8 mouse cellular contexts compared by ENCODE assay signal in genomic region chr4:62519849-62520233, GRCm38 (mm10). TPM values are rescaled to one million over a fixed set of nuclear protein-coding genes. Genes with fewer than 3 reads are reported as not detected.
A peak's percentile ranks its signal among the peaks of the same experiment; 100 is the strongest.
DNase-seq lines count a peak whose midpoint lies in the region; ATAC-seq lines count a peak whose summit lies in the region.

Gene Alad, minus strand, starts transcription at chr4:62519918.

- peak within 1 kb of the TSS; percentile 54 for H3K4me3 ChIP-seq in embryonic facial prominence, embryonic 11.5 days (ENCODE audit: low read depth, low read length)
- H3K4me3 ChIP-seq in limb, embryonic 12.5 days (replicated peaks): peak within 1 kb of the TSS; percentile 73
- peak within 1 kb of the TSS; percentile 74 for H3K4me3 ChIP-seq in midbrain, embryonic 14.5 days (replicated peaks; ENCODE audit: low read depth, low read length)

- peak within 1 kb of the TSS; percentile 29 for H3K27ac ChIP-seq in embryonic facial prominence, embryonic 11.5 days (replicated peaks; ENCODE audit: low read depth, low read length)
- H3K27ac ChIP-seq in limb, embryonic 12.5 days: peak within 1 kb of the TSS; percentile 89
- peak within 1 kb of the TSS; percentile 76 for H3K27ac ChIP-seq in midbrain, embryonic 14.5 days (replicated peaks; ENCODE audit: low read depth, low read length)

- 0% methylated on average over 37 of the region's 37 CpGs for WGBS in embryonic facial prominence, embryonic 11.5 days
- under 1% methylated on average over 37 of the region's 37 CpGs for WGBS in limb, embryonic 12.5 days
- WGBS in midbrain, embryonic 14.5 days: under 1% methylated on average over 37 of the region's 37 CpGs

- no peaks in the 10 kb centered on the region for H3K27me3 ChIP-seq in embryonic facial prominence, embryonic 11.5 days (ENCODE audit: control insufficient read depth, insufficient read depth, low read length)
- H3K27me3 ChIP-seq in limb, embryonic 12.5 days: no peaks in the 10 kb centered on the region
- no peaks in the 10 kb centered on the region for H3K27me3 ChIP-seq in midbrain, embryonic 14.5 days (ENCODE audit: control insufficient read depth, insufficient read depth, low read length)

- peaks cover 6% of the 10 kb centered on the region for H3K4me1 ChIP-seq in embryonic facial prominence, embryonic 11.5 days (ENCODE audit: control insufficient read depth, insufficient read depth, low read length)
- peaks cover 45% of the 10 kb centered on the region for H3K4me1 ChIP-seq in limb, embryonic 12.5 days (replicated peaks)
- H3K4me1 ChIP-seq in midbrain, embryonic 14.5 days (ENCODE audit: control insufficient read depth, insufficient read depth, low read length): peaks cover 25% of the 10 kb centered on the region

- peak; percentile 95 for DNase-seq in 3T3-L1 (ENCODE audit: low read depth, low spot score)
- peak; percentile 94 for DNase-seq in adrenal gland, postnatal 25 days
- DNase-seq in embryonic facial prominence, embryonic 11.5 days (ENCODE audit: low spot score): peak; percentile 89
- peak; percentile 96 for DNase-seq in kidney, adult 11 months
- peak; percentile 91 for DNase-seq in midbrain, embryonic 14.5 days
- peak; percentile 80 for DNase-seq in spleen, adult 12 weeks (ENCODE audit: low spot score)

- no peaks in the 10 kb centered on the region for H3K36me3 ChIP-seq in embryonic facial prominence, embryonic 11.5 days (replicated peaks; ENCODE audit: control insufficient read depth, insufficient read depth, low read depth, low read length)
- H3K36me3 ChIP-seq in limb, embryonic 12.5 days: peaks cover 18% of the 10 kb centered on the region; the same call in 1 of the 2 replicates
- H3K36me3 ChIP-seq in midbrain, embryonic 14.5 days (ENCODE audit: control insufficient read depth, insufficient read depth, low read length): no peaks in the 10 kb centered on the region

- ATAC-seq in embryonic facial prominence, embryonic 11.5 days (replicated peaks; ENCODE audit: insufficient number of reproducible peaks, low FRiP score, low TSS enrichment, low read depth): peak; percentile 87
- peak; percentile 77 for ATAC-seq in granulocyte monocyte progenitor cell, adult 5-6 weeks (replicated peaks; ENCODE audit: poor library complexity, severe bottlenecking)
- ATAC-seq in limb, embryonic 12.5 days (ENCODE audit: insufficient number of reproducible peaks, insufficient read depth, low FRiP score, low TSS enrichment, low read depth): peak; percentile 79
- ATAC-seq in midbrain, embryonic 14.5 days (ENCODE audit: low FRiP score, low TSS enrichment): peak; percentile 87

- no peaks in the 10 kb centered on the region for H3K9me3 ChIP-seq in embryonic facial prominence, embryonic 11.5 days (replicated peaks; ENCODE audit: control insufficient read depth, low read length)
- H3K9me3 ChIP-seq in limb, embryonic 12.5 days: no peaks in the 10 kb centered on the region
- no peaks in the 10 kb centered on the region for H3K9me3 ChIP-seq in midbrain, embryonic 14.5 days (ENCODE audit: control insufficient read depth, low read length)

- peak within 1 kb of the TSS; percentile 59 for H3K9ac ChIP-seq in embryonic facial prominence, embryonic 11.5 days (replicated peaks; ENCODE audit: low read length)
- peak within 1 kb of the TSS; percentile 78 for H3K9ac ChIP-seq in limb, embryonic 12.5 days (replicated peaks)
- H3K9ac ChIP-seq in midbrain, embryonic 14.5 days (replicated peaks; ENCODE audit: low read length): peak within 1 kb of the TSS; percentile 79

- peak within 1 kb of the TSS; percentile 49 for H3K4me2 ChIP-seq in embryonic facial prominence, embryonic 11.5 days (ENCODE audit: low read depth, low read length)
- peak within 1 kb of the TSS; percentile 68 for H3K4me2 ChIP-seq in limb, embryonic 12.5 days
- H3K4me2 ChIP-seq in midbrain, embryonic 14.5 days (ENCODE audit: low read length): peak within 1 kb of the TSS; percentile 68

RNA-seq across cellular contexts. Expression of gene Alad, which starts in this region (rescaled TPM):
- 78.1 and 97.7 TPM in 2 replicates for total RNA-seq in adrenal gland, postnatal 25 days (2021)
- polyA plus RNA-seq in embryonic facial prominence, embryonic 11.5 days (2014; fragmentation: Nextera tagmentation; extraction: Ambion mirVana): 88.7 and 90.2 TPM in 2 replicates
- total RNA-seq in granulocyte monocyte progenitor cell, adult 5-6 weeks (2014; fragmentation: Nextera tagmentation): 25.4 and 34.6 TPM in 2 replicates
- 14.8 and 16.3 TPM in 2 replicates for total RNA-seq in granulocyte monocyte progenitor cell, adult 5-6 weeks (2017)
- polyA plus RNA-seq in limb, embryonic 12.5 days (2016; fragmentation: Nextera tagmentation; extraction: Ambion mirVana): 75.9 and 80.4 TPM in 2 replicates
- polyA plus RNA-seq in midbrain, embryonic 14.5 days (2014; fragmentation: Nextera tagmentation; extraction: Ambion mirVana): 69.3 and 78.8 TPM in 2 replicates

Comparison
In these comparisons a context has a peak if more than half of its experiments do, and no peak if none do; other contexts are left out.
1. Peak in every context shown above with its lines: DNase-seq, ATAC-seq, H3K4me3 ChIP-seq and H3K27ac ChIP-seq.
2. H3K27ac ChIP-seq: peak in every context shown above with its lines; median percentile 89 in limb, embryonic 12.5 days; 76 in midbrain, embryonic 14.5 days; 29 in embryonic facial prominence, embryonic 11.5 days.